Mouse (Mus musculus) 3134 (cell line): ENCODE measurements around the gene Thoc6.

Source experiments
- DNase-seq: peaks from one replicate; pipeline ENCODE4 v3.0.0-alpha.2; 2011; ENCODE audit warnings: low spot score; ENCODE audit not compliant: insufficient read length; ENCODE audit errors: extremely low read depth

Gene Thoc6

GRCm38 (mm10) chr17:23644613-23645495, 28.8 kb downstream of the Thoc6 start, which contains the start of gene Mmp25:
Gene Mmp25 (minus strand): TSS chr17:23645277.
- DNase-seq: no peak

GRCm38 (mm10) chr17:23631241-23631640, 42.4 kb downstream of the Thoc6 start:
- no peak for DNase-seq

GRCm38 (mm10) chr17:23630195-23631020, 43.3 kb downstream of the Thoc6 start:
- DNase-seq: peak; percentile 75

GRCm38 (mm10) chr17:23627813-23628212, 45.9 kb downstream of the Thoc6 start:
- no peak for DNase-seq

- no peak for DNase-seq
These were observed 53.3 kb downstream of the Thoc6 start for GRCm38 (mm10) chr17:23620351-23620750.
